Mouse (Mus musculus) intestine, embryonic 14.5 days (tissue): ENCODE results near the gene Pcyox1. TPM values are rescaled to one million over a fixed set of nuclear protein-coding genes. Genes with fewer than 3 reads are reported as not detected.

ENCODE experiments used
- ATAC-seq: fragments of 200-750 bp; cut with Nextera tagmentation; replicated peaks from 2 replicates; pipeline ENCODE4 v1.8.0; 2017; ENCODE audit warnings: low read depth, moderate number of reproducible peaks, moderate TSS enrichment, moderate library complexity; ENCODE audit not compliant: low FRiP score, low TSS enrichment
- DNase-seq: peaks from one replicate; pipeline ENCODE4 v3.0.0-alpha.2; 2018; ENCODE audit warnings: low spot score
- H3K27ac ChIP-seq: fragments of 300-500 bp; sonication (generic); 2 replicates; pipeline ENCODE4 v1.5.1; 2014; ENCODE audit warnings: low read depth, mild to moderate bottlenecking, control low read depth
- H3K27me3 ChIP-seq: fragments of 300-500 bp; sonication (generic); replicated peaks from 2 replicates; pipeline ENCODE4 v1.6.1; 2014; ENCODE audit warnings: low read length, control low read depth; ENCODE audit not compliant: control insufficient read depth, insufficient read depth
- H3K36me3 ChIP-seq: fragments of 300-500 bp; sonication (generic); 2 replicates; pipeline ENCODE4 v1.6.1; 2014; ENCODE audit warnings: low read length, control low read depth; ENCODE audit not compliant: control insufficient read depth, insufficient read depth
- H3K4me1 ChIP-seq: fragments of 300-500 bp; sonication (generic); replicated peaks from 2 replicates; pipeline ENCODE4 v1.6.1; 2014; ENCODE audit warnings: low read length, control low read depth, mixed read lengths; ENCODE audit not compliant: control insufficient read depth, insufficient read depth
- H3K4me2 ChIP-seq: fragments of 300-500 bp; sonication (generic); 2 replicates; pipeline ENCODE4 v1.6.1; 2014; ENCODE audit warnings: low read length
- H3K4me3 ChIP-seq: fragments of 300-500 bp; sonication (generic); 2 replicates; pipeline ENCODE4 v1.5.1; 2014; ENCODE audit warnings: low read depth, low read length, control low read depth, mixed read lengths
- H3K9ac ChIP-seq: fragments of 300-500 bp; sonication (generic); 2 replicates; pipeline ENCODE4 v1.6.1; 2014; ENCODE audit warnings: mild to moderate bottlenecking, low read length
- H3K9me3 ChIP-seq: fragments of 300-500 bp; sonication (generic); 2 replicates; pipeline ENCODE4 v1.6.1; 2016; ENCODE audit warnings: low read length, control low read depth; ENCODE audit not compliant: control insufficient read depth
- WGBS: fragments of 180-500 bp; shearing (Covaris S2); extraction: QIAGEN DNeasy Blood & Tissue Kit; methylation state at CpG from one replicate; pipeline ENCODE4 v1.1.7; 2014; 5-methylcytosine and 5-hydroxymethylcytosine counted together
- polyA plus RNA-seq: library from polyadenylated mRNA; unstranded; fragments of >200 nt; fragmentation: Nextera tagmentation; extraction: Ambion mirVana; gene quantifications from 2 replicates; pipeline ENCODE4 v1.2.1, GENCODE M21; 2014

Gene Pcyox1
- polyA plus RNA-seq, 1 experiment from 2014 or later, result 81.6 TPM

GRCm38 (mm10) chr6:86378341-86378740 is 18.6 kb downstream of the Pcyox1 start:
- no peaks in the 10 kb centered on the region for H3K9me3 ChIP-seq
- ATAC-seq (no peak), DNase-seq (no peak)
- no peak overlapping the region for H3K27ac ChIP-seq
- no peak overlapping the region for H3K9ac ChIP-seq
- 95% methylated on average over 3 of the region's 3 CpGs for WGBS
- no peak overlapping the region for H3K4me3 ChIP-seq
- H3K36me3 ChIP-seq, result peaks cover 51% of the 10 kb centered on the region
- no peaks in the 10 kb centered on the region for H3K4me1 ChIP-seq
- H3K27me3 ChIP-seq, result no peaks in the 10 kb centered on the region
- no peak overlapping the region for H3K4me2 ChIP-seq

DNA sequence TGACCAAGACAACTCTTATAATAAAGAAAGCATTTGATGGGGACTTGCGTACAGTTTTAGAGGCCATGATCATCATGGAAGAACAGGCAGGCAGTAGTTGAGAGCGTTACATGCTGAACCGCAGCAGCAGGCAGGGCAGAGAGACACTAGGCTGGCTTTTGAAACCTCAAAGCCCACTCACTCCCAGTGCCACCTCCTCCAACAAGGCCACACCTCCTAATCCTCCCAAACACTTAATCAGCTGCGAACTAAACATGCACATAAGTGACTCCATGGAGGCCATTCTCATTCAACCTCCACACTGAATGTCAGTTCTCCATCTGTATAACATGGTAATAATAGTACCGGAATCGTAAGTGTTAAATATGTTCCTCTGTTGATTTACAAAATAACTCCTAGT is 23.4 kb downstream of the Pcyox1 start:
- Histone ChIP-seq H3K27me3 (no peaks in the 10 kb centered on the region), H3K4me1 (peaks cover 9% of the 10 kb centered on the region), H3K9me3 (no peaks in the 10 kb centered on the region), H3K4me3 (no peak overlapping the region), H3K27ac (no peak overlapping the region), H3K9ac (no peak overlapping the region), H3K4me2 (no peak overlapping the region), H3K36me3 (peaks cover 45% of the 10 kb centered on the region)
- 92% methylated on average over 6 of the region's 6 CpGs for WGBS
- ATAC-seq (no peak), DNase-seq (no peak)

DNA sequence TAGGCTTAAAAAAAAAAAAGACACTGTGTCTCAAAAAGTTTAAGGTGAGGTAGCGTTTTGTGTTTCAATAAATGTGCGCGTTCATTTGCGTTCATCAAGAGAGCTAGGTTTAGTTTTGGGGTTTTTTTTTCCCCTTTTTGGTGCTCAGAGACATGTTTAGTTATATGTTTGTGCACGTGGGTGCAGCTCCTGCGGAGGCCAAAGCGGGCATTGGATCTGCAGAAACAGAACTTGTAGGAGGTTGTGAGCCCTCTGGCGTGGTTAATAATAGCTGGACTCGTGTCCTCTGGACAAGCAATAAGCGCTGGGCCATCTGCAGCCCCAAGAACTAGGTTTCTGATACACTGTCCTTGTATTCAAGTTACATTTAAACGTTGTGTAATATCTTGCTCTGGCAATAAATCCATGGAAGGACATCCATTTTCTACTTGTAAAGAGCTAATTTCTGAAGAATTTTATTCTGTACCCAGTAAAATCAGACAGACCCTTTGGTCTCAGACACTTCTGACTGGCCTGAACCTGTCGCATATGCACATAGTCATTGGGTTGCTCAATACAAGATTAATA is 24.9 kb downstream of the Pcyox1 start:
- peak; percentile 51 for DNase-seq
- WGBS, result 7% methylated on average over 12 of the region's 12 CpGs

GRCm38 (mm10) chr6:86371340-86371911 is 25.5 kb downstream of the Pcyox1 start:
- H3K9ac ChIP-seq, result peak overlapping the region; percentile 93
- WGBS, result under 1% methylated on average over 50 of the region's 50 CpGs
- peak overlapping the region; percentile 89 for H3K27ac ChIP-seq
- H3K4me2 ChIP-seq, result peak overlapping the region; percentile 87
- DNase-seq (peak; percentile 98), ATAC-seq (peak; percentile 95)
- peaks cover 38% of the 10 kb centered on the region for H3K36me3 ChIP-seq
- no peaks in the 10 kb centered on the region for H3K9me3 ChIP-seq
- H3K4me3 ChIP-seq, result peak overlapping the region; percentile 96
- peaks cover 15% of the 10 kb centered on the region for H3K4me1 ChIP-seq
- H3K27me3 ChIP-seq, result no peaks in the 10 kb centered on the region

More for the DNA sequence above, 24.9 kb downstream of the Pcyox1 start:
- Histone ChIP-seq H3K4me3 (peak overlapping the region; percentile 96), H3K4me2 (peak overlapping the region; percentile 87), H3K9ac (peak overlapping the region; percentile 93), H3K27ac (peak overlapping the region; percentile 89), H3K9me3 (no peaks in the 10 kb centered on the region), H3K4me1 (peaks cover 9% of the 10 kb centered on the region), H3K27me3 (no peaks in the 10 kb centered on the region), H3K36me3 (peaks cover 40% of the 10 kb centered on the region)
- no peak for ATAC-seq

DNA sequence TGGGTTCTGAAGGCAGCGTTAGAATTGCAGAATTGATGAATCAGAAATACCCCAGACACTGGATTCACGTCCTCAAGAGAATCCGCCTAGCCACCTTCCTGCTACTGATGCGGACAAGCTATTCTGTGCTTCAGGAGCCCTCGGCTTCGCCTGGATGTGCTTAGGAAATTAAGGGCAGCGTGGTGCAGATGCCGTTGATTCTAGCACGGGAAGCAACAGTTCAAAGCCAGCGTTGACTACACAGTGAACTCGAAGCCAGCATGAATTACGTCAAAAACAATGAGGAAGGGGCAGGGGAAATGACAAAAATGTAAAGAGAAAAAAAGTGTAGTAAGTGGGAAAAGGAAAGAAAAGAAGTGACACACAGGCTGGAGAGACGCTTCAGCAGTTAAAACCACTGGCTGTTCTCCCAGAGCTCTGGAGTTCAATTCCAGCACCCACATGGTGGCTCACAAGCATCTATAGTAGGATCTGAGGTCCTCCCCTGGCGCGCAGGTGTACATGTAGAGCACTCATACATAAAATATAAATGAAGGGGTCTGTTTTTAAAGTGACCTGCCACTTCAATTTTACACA is 26.1 kb downstream of the Pcyox1 start, which contains the start of gene Snrpg:
Gene Snrpg (plus strand): TSS at position 541 of the 576 bp plus-strand sequence.
- peak within 1 kb of the TSS; percentile 89 for H3K27ac ChIP-seq
- 16% methylated on average over 15 of the region's 15 CpGs for WGBS
- H3K9ac ChIP-seq, result peak within 1 kb of the TSS; percentile 93
- no peaks in the 10 kb centered on the region for H3K27me3 ChIP-seq
- H3K9me3 ChIP-seq, result no peaks in the 10 kb centered on the region
- peaks cover 32% of the 10 kb centered on the region for H3K36me3 ChIP-seq
- peaks cover 18% of the 10 kb centered on the region for H3K4me1 ChIP-seq
- peak; percentile 58 for DNase-seq
- peak within 1 kb of the TSS; percentile 87 for H3K4me2 ChIP-seq
- peak within 1 kb of the TSS; percentile 96 for H3K4me3 ChIP-seq
- 0 out of 2 replicates have a peak, but pooled peaks have one; percentile 3 for ATAC-seq

DNA sequence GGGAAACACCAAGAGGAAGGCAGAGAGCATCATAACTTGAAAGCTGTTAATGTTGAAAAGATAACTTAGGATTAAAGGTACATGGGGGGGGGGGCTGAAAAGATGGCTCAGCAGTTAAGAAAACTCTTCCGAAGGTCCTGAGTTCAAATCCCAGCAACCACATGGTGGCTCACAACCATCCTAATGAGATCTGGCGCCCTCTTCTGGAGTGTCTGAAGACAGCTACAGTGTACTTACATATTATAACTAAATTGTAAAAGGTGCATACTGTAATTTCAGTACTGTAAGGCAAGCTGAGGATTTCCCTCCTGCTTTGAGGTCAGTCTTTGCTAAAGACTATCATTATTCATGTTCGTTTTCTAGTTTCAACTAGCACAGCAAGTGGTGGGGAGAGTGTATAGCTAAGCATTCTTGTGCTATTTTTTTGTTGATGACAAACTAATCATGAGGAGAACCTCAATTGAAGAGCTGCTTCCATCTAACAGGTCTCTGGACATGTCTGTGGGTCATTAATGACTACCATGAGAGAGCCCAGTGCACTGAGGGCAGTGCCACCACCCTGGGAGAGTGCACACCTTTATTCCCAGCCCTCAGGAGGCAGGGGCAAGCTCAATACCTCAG is 26.8 kb downstream of the Pcyox1 start:
- peak overlapping the region; percentile 87 for H3K4me2 ChIP-seq
- H3K9ac ChIP-seq, result peak overlapping the region; percentile 93; the same call in 1 of the 2 replicates
- H3K27ac ChIP-seq, result peak overlapping the region; percentile 89
- no peaks in the 10 kb centered on the region for H3K9me3 ChIP-seq
- DNase-seq, result no peak
- no peaks in the 10 kb centered on the region for H3K27me3 ChIP-seq
- peak overlapping the region; percentile 96 for H3K4me3 ChIP-seq
- H3K36me3 ChIP-seq, result peaks cover 28% of the 10 kb centered on the region; the same call in 1 of the 2 replicates
- H3K4me1 ChIP-seq, result peaks cover 18% of the 10 kb centered on the region
- ATAC-seq, result no peak
- 80% methylated on average over 3 of the region's 3 CpGs for WGBS

GRCm38 (mm10) chr6:86368479-86368878 is 28.5 kb downstream of the Pcyox1 start:
- Histone ChIP-seq H3K9ac (no peak overlapping the region), H3K4me3 (no peak overlapping the region), H3K27ac (no peak overlapping the region), H3K36me3 (peaks cover 20% of the 10 kb centered on the region; the same call in 1 of the 2 replicates), H3K4me2 (no peak overlapping the region), H3K27me3 (no peaks in the 10 kb centered on the region), H3K4me1 (peaks cover 18% of the 10 kb centered on the region), H3K9me3 (no peaks in the 10 kb centered on the region)
- DNase-seq (no peak), ATAC-seq (no peak)
- 94% methylated on average over 5 of the region's 5 CpGs for WGBS

DNA sequence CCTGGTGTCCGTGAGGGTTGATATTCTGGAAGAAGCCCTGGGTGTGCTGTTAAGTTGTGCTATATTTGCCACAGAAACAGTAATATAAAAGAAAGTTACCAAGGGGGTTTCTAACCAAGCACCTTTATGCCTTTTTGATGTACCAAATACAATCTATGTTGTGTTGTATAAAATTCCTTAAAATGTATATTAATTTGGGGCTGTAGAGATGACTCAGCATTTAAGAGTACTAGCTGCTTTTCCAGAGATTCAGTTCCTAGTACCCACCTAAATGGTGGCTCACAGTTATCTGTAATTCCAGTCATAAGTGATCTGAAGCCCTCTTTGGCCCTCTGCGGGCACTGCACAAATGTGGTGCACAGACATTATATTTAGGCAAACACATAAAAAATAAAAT is 30.1 kb downstream of the Pcyox1 start:
- Histone ChIP-seq H3K27ac (peak overlapping the region; percentile 82), H3K4me1 (peaks cover 12% of the 10 kb centered on the region), H3K9ac (no peak overlapping the region), H3K36me3 (peaks cover 20% of the 10 kb centered on the region; the same call in 1 of the 2 replicates), H3K4me2 (peak overlapping the region; percentile 84), H3K27me3 (no peaks in the 10 kb centered on the region), H3K4me3 (peak overlapping the region; percentile 70; the same call in 1 of the 2 replicates), H3K9me3 (no peaks in the 10 kb centered on the region)
- ATAC-seq, result no peak
- 65% methylated on average over 2 of the region's 2 CpGs for WGBS
- DNase-seq, result no peak
